Mouse (Mus musculus) ovary, adult 18-20 months (tissue): ENCODE data around the gene Pop4.
"Not testable (repeated sequence)": the region's sequence is repeated elsewhere in the genome, so short reads cannot be mapped to it uniquely, and the experiment has no call there.

Experiments used
- DNase-seq: peaks from one replicate; pipeline ENCODE4 v3.0.0; 2022; ENCODE audit warnings: low spot score, mixed read lengths

Pop4 gene

DNA sequence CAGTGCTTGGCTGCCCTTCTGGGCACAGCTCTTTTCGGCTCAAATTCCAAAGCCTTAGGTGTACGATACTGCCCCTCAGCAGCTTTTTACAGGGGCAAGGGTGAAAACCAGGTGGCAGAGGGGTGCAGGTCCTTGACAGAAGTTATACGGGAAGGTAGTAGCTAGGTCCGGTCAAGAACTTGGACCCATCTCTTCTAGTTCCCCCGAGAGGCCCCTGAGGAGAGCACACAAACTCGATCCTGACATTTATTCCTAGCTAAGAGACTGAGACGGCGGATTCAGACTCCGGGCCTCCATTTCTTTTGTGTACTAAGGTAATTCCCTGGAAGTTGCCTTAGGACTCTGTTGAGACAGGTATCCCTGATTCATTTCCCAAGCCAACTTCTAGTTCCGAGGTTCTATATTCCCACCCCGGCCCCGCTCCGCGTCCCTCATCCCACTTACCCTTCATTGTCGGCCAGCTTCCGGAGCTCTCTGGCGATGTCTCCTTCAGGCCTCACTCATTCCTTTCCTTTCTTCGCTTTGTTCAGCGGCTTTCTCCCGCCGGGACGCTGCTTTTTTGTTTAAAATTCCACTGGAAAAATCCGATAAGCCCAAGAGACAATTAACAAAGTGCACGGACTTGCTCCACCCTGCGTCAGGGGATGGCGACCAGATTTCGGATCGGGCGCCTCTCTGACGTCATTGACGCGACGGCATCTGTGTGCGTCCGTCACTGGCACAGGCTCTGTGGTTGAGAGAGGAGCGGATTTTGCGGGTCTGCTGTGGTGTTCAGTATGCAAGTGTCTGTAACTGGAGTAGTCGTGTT is at the start of gene Pop4:
TSS of gene Pop4 (minus strand) at position 721 of the 808 bp plus-strand sequence.
- peak; percentile 77 for DNase-seq

- no peak for DNase-seq
Observed at GRCm38 (mm10) chr7:38320641-38321040, 49.4 kb upstream of the Pop4 start.

DNA sequence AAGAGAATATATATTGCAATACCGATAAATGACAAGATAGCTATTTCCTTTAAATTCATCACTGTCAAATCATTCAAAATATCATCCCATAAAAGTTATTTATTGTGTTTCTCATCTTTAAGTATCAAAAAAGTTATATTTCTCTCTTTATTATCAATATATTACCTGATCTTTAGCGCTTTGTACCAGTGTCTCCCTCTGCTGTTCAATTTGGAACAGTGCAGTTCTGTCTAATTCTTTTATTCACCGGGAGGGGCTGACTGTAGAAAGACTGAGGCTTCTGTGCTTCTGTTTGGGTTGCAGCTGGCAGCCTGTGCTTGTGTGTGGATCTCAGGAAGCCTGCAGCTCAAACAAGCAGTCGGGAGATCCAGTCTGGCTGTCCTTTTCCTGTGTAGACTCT is 11.0 kb upstream of the Pop4 start:
- not testable (repeated sequence) for DNase-seq

- no peak for DNase-seq
Observed at GRCm38 (mm10) chr7:38272551-38272950, 1.3 kb upstream of the Pop4 start.

DNA sequence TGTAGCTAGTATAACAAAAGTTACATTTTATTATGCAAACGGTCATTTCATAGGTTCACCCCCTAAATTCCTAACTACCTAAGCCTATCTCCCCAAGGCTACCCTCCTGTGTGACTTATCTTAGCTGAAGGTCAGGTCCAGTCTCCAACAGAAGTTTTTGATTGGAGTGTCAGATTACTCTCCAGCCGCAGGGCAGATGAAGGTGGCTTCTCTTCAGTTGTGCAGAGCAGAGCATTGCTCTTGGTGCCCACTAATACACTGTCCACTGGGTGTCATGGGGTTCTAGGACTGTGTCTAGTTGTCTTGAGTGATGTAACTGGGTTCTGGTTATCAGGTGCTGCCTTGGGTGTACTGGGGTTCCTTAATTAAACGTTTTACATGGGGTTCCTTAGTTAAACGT is 636 bp upstream of the Pop4 start:
- DNase-seq = no peak

GRCm38 (mm10) chr7:38271511-38271811 is 238 bp upstream of the Pop4 start:
- DNase-seq = no peak

DNA sequence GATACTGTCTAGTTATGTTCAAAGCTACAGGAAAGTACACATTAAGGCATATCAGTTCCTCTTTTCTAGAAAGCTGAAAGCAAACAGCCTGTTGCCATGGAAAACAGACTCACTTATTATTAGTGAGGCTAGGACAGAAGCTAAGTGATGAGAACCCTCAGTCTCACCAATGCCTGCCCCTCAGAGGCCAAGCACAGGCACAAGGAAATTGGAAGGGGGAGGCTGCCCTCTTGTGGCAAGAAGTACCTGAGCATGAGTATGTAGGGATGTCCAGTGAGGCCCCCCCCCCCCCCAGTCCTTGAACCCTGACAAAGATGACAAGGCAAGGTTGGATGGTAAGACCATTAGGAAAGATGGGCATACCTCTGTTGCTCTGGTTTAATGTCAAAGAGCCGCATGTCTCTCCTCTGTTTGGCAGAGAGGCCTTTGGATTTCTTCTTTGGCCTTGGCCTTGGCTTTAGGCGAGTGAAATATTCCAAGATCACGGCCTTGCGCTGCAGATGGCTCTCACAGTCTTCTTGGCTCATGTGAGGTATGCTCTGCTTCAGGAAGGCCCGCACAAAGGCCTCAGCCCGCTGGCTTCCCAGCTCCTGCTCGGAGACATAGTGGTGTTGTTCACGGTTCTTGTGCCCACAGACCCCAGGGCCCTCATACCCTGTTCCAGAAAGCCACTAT is 4.1 kb downstream of the Pop4 start:
- DNase-seq = peak; percentile 42

- DNase-seq = no peak
Observed at GRCm38 (mm10) chr7:38262406-38262805, 8.8 kb downstream of the Pop4 start.

DNA sequence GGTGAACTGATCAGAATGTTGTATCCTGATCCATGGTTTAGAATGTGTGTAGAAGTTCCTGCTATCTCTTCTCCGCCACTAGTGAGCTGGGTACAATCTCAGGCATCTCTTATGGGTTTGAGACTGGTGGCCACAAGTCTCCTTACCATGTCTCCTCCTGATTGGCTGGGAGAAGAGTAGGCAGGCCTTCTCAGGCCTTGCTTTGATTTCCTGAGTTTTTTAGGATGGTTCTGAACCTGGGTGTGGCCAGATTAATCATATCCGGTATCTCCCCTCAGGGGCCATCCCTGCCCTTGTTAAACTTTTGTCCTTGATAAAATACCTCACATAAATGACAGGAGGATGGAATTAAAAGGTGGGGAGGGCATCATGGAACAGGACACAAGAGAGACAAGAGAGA is 11.6 kb downstream of the Pop4 start:
- no peak for DNase-seq

- no peak for DNase-seq
Observed at GRCm38 (mm10) chr7:38253441-38253840, 17.8 kb downstream of the Pop4 start.

DNA sequence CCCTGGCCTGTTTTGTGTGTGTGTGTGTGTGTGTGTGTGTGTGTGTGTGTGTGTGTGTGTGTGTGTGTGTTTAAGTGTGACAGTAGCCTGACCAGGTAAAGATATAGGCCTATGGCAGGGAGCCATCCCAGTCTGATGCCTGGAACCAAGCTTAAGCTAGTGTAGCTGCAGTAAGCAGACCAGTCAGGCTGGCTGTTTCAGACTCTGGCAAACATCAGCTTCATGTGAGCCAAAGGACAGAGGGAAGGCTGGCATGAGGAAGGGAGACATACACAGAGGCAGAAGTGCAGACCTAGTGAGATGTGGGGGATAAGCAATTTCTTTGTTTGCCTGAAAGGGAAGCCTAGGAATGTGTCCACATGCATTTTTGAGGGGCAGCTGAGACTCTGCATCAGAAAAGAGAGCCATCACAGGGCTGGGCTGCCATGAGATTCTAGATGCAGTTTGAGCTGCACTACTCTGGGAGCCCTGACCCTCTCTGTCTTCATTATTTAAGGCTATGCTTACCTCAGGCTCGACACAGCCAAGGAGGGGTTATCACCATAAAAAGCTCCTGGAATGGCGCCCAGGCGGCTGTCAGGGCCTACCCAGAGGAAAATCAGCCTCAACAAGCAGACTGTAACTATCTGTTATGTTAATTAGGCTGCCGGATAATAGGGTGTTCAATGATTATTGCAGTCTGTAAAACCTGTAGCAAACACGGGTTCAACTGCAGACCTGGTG is 19.6 kb downstream of the Pop4 start:
- no peak for DNase-seq

- no peak for DNase-seq
Observed at GRCm38 (mm10) chr7:38242417-38242816, 28.8 kb downstream of the Pop4 start.

GRCm38 (mm10) chr7:38237140-38237539 is 34.1 kb downstream of the Pop4 start:
- DNase-seq = no peak

DNA sequence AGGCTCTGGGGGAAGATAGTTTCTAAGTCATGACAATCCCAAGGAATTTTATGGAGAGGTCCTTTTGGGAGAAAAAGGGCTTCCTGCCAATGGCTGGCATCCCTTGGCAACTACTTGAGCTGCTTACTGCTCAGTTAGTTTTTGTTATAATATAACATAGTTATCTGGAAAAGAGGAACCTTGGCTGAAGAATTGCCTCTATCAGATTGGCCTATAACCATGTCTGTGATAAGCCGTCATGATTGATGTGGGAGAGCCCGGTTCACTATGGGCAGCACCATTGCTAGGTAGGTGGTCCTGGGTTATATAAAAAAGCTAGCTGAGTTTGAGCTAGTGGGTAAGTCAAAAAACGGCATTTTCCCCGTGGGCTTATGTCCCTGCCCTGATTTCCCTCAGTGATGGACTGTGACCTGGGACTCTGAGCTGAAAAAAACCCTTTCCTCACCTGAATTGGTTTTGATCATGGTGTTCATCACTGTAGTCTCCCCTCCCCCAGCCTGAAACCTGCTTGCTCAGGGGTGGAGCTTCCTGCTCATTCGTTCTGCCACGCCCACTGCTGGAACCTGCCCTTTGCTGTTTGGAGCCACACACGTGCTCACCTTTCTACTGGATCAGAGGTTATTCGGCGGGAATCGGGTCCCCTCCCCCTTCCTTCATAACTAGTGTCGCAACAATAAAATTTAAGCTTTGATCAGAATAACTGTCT is 34.7 kb downstream of the Pop4 start:
- no peak for DNase-seq

- peak; percentile 48 for DNase-seq
Observed at GRCm38 (mm10) chr7:38230285-38230684, 40.9 kb downstream of the Pop4 start.

GRCm38 (mm10) chr7:38228329-38228728 is 42.9 kb downstream of the Pop4 start:
- no peak for DNase-seq

- peak; percentile 90 for DNase-seq
Observed at GRCm38 (mm10) chr7:38227900-38228298, 43.3 kb downstream of the Pop4 start, which contains the start of gene Plekhf1. Plekhf1 (minus strand) TSS chr7:38228016.

DNA sequence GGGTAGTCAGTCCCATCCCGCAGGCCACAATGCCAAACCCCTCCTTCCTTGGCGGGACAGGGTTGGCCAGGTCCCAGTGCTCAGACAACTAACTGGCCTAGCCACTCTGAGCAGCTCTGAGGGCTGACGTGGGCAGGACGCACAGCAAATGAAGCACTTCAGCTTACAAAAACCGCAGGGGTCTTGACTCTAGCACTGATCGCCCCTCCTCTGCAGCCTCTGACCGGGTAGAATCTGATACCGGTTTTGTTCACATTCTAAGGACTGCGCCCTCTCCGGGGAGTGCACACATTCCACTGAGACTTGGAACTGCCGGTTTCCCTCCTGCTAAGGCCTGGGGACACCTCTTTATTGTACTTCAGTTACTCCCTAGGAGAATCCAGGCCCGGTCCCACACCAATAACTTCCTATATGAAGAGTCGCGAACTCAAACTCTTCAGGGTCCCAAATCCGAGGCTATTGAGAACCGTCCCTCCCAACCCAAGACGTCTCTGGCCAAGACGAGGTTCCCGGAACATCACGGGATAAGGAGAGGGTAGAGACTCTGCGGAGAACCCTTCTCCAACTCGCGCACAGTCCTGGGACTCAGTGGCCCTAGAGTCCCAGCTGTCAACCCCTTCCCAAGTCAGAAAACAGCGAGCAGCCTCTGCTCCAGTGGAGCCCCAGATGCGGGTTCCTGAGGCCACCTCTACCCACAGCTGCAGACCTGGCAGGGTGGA is 43.9 kb downstream of the Pop4 start:
- DNase-seq = peak; percentile 70

DNA sequence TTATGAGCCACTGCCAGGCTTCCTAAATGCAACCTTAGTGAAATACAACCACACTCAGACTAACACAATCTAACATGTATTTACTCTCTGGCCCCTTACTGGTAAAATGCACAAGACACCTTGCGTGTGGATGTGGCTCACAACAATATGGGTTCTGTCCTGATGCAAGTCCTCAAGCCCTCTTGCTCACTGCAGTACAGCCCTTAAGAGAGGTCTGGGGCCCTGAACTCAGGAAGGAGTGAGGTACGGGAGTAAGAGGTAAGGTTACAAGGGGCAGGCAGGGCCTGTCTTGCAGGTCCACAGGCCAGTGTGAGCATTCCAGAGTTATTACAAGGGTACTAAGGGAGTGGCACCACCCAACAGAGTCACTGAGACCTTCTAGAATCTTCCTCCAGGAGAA is 45.0 kb downstream of the Pop4 start:
- no peak for DNase-seq

GRCm38 (mm10) chr7:38224577-38225369 is 46.5 kb downstream of the Pop4 start:
- peak; percentile 61 for DNase-seq

DNA sequence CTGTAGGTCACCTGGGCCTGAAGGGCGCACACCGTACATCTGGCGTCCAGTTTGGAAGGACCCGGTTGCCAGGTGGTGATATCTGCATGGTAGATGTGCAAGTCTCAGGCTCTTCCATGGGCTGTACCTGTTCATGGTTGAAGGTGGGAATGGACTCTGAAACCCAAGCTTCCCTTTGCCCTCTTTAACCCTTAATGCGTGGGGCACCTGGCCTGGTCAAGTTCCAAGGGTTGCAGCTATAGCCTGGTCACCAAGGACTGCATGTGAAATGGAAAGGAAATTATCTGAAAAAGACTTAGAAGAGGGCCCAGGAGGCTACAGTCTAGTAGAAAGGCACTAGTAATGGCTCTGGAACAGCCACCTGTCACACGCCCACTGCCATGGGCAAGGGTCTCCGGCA is 50.4 kb downstream of the Pop4 start:
- DNase-seq = no peak
